Mouse (Mus musculus) activated CD4-positive, CD25-positive, alpha-beta regulatory T cell, adult 9 weeks (primary cell): ENCODE measurements around the gene Spsb3. TPM values are rescaled to one million over a fixed set of nuclear protein-coding genes. Genes with fewer than 3 reads are reported as not detected.

ENCODE experiments used
- polyA plus RNA-seq: library from polyadenylated mRNA; unstranded; fragments of 100-300 nt; shearing (Covaris generic); gene quantifications from one replicate; pipeline ENCODE4 v1.2.1, GENCODE M21; 2017

Spsb3 gene
- polyA plus RNA-seq, result 58.7 TPM

GRCm38 (mm10) chr17:24886134-24886931 is at the start of gene Spsb3, which contains the start of gene Nubp2:
Gene Spsb3 (plus strand): TSS chr17:24886643.
Gene Nubp2 (minus strand): TSS chr17:24886349.

GRCm38 (mm10) chr17:24839842-24840241 is 46.6 kb upstream of the Spsb3 start, which contains the start of gene Hagh:
Gene Hagh (plus strand): TSS chr17:24840143.

GRCm38 (mm10) chr17:24850065-24850772 is 36.2 kb upstream of the Spsb3 start, which contains the start of gene Fahd1:
Gene Fahd1 (minus strand): TSS chr17:24850364.

GRCm38 (mm10) chr17:24865776-24866175 is 20.7 kb upstream of the Spsb3 start, which contains the start of gene Igfals:
Gene Igfals (plus strand): TSS chr17:24865997.

GRCm38 (mm10) chr17:24894995-24895547 is 8.6 kb downstream of the Spsb3 start, which contains the start of the genes Eme2 and Mrps34:
Gene Eme2 (minus strand): TSS chr17:24895087.
Gene Mrps34 (plus strand): TSS chr17:24895116.

GRCm38 (mm10) chr17:24896241-24896992 is 10.0 kb downstream of the Spsb3 start, which contains the start of gene Nme3:
Gene Nme3 (plus strand): TSS chr17:24896500.

GRCm38 (mm10) chr17:24936259-24937237 is 50.1 kb downstream of the Spsb3 start, which contains the start of gene Mapk8ip3:
Gene Mapk8ip3 (minus strand): TSS chr17:24936977.

Other genes starting within 250 kb of the Spsb3 start
- gene Slc9a3r2, start 236.3 kb upstream of the Spsb3 start, polyA plus RNA-seq, result not detected
- gene Npw, start 228.2 kb upstream of the Spsb3 start, polyA plus RNA-seq, result not detected
- gene Zfp598, start 217.0 kb upstream of the Spsb3 start, polyA plus RNA-seq, result 2.3 TPM
- gene Syngr3, start 196.7 kb upstream of the Spsb3 start, polyA plus RNA-seq, result 0.88 TPM
- gene Gfer, start 190.5 kb upstream of the Spsb3 start, polyA plus RNA-seq, result 7.8 TPM
- 1.4 TPM for gene Noxo1, start 190.4 kb upstream of the Spsb3 start, polyA plus RNA-seq
- gene Tbl3, start 179.0 kb upstream of the Spsb3 start, polyA plus RNA-seq, result 60.9 TPM
- gene Rnf151, start 168.6 kb upstream of the Spsb3 start, polyA plus RNA-seq, result not detected
- 789 TPM for gene Rps2, start 168.5 kb upstream of the Spsb3 start, polyA plus RNA-seq
- gene Ndufb10, start 162.2 kb upstream of the Spsb3 start, polyA plus RNA-seq, result 222 TPM
- not detected for gene Rpl3l, start 158.8 kb upstream of the Spsb3 start, polyA plus RNA-seq
- gene Msrb1, start 150.0 kb upstream of the Spsb3 start, polyA plus RNA-seq, result 16.1 TPM
- not detected for gene Hs3st6, start 133.7 kb upstream of the Spsb3 start, polyA plus RNA-seq
- not detected for gene Meiob, start 82.4 kb upstream of the Spsb3 start, polyA plus RNA-seq
- gene Hagh, start 46.5 kb upstream of the Spsb3 start, polyA plus RNA-seq, result 43.5 TPM
- 2.6 TPM for gene Fahd1, start 36.3 kb upstream of the Spsb3 start, polyA plus RNA-seq
- not detected for gene Igfals, start 20.6 kb upstream of the Spsb3 start, polyA plus RNA-seq
- gene Nubp2, start 294 bp upstream of the Spsb3 start, polyA plus RNA-seq, result 111 TPM
- 53.5 TPM for gene Eme2, start 8.4 kb downstream of the Spsb3 start, polyA plus RNA-seq
- 46.4 TPM for gene Mrps34, start 8.5 kb downstream of the Spsb3 start, polyA plus RNA-seq
- 67.3 TPM for gene Nme3, start 9.9 kb downstream of the Spsb3 start, polyA plus RNA-seq
- gene Mapk8ip3, start 50.3 kb downstream of the Spsb3 start, polyA plus RNA-seq, result 60.4 TPM
- 38.0 TPM for gene Jpt2, start 74.0 kb downstream of the Spsb3 start, polyA plus RNA-seq
- gene Cramp1l, start 129.1 kb downstream of the Spsb3 start, polyA plus RNA-seq, result 6.3 TPM
- 26.8 TPM for gene Ift140, start 129.4 kb downstream of the Spsb3 start, polyA plus RNA-seq
- 0.98 TPM for gene Tmem204, start 196.9 kb downstream of the Spsb3 start, polyA plus RNA-seq
- 24.8 TPM for gene Telo2, start 229.3 kb downstream of the Spsb3 start, polyA plus RNA-seq
- gene Ptx4, start 234.1 kb downstream of the Spsb3 start, polyA plus RNA-seq, result not detected
- 41.9 TPM for gene Clcn7, start 246.7 kb downstream of the Spsb3 start, polyA plus RNA-seq